Mouse (Mus musculus): Measurements from ENCODE around the gene Gm4787. TPM values are rescaled to one million over a fixed set of nuclear protein-coding genes. Genes with fewer than 3 reads are reported as not detected.

The Gm4787 gene
- polyA plus RNA-seq, 1 experiment from 2014 or later: 0.20 TPM

Other genes starting within 250 kb of the Gm4787 start
- gene Slc8a3, start 46.3 kb downstream of the Gm4787 start, polyA plus RNA-seq (2015; fragmentation: Nextera tagmentation; extraction: Ambion mirVana): 0.42 and 0.49 TPM in 2 replicates
- 0.56 and 0.67 TPM in 2 replicates for gene Adam4, start 42.5 kb upstream of the Gm4787 start, polyA plus RNA-seq (2015; fragmentation: Nextera tagmentation; extraction: Ambion mirVana)
- 149 and 167 TPM in 2 replicates for gene Cox16, start 105.7 kb upstream of the Gm4787 start, polyA plus RNA-seq (2015; fragmentation: Nextera tagmentation; extraction: Ambion mirVana)
- gene Gm20498, start 153.4 kb upstream of the Gm4787 start, polyA plus RNA-seq (2015; fragmentation: Nextera tagmentation; extraction: Ambion mirVana): 28.9 and 29.0 TPM in 2 replicates
- 41.5 and 42.1 TPM in 2 replicates for gene Synj2bp, start 153.4 kb upstream of the Gm4787 start, polyA plus RNA-seq (2015; fragmentation: Nextera tagmentation; extraction: Ambion mirVana)
- 0.10 and 0.17 TPM in 2 replicates for gene Adam21, start 189.0 kb upstream of the Gm4787 start, polyA plus RNA-seq (2015; fragmentation: Nextera tagmentation; extraction: Ambion mirVana)
- 51.7 and 57.8 TPM in 2 replicates for gene Med6, start 215.5 kb upstream of the Gm4787 start, polyA plus RNA-seq (2015; fragmentation: Nextera tagmentation; extraction: Ambion mirVana)